Mouse (Mus musculus): ENCODE results near the gene Uggt1. TPM values are rescaled to one million over a fixed set of nuclear protein-coding genes. Genes with fewer than 3 reads are reported as not detected.
A peak's percentile ranks its signal among the peaks of the same experiment; 100 is the strongest.

Uggt1 gene
- polyA plus RNA-seq, 1 experiment from 2014 or later = 53.6 TPM

GRCm38 (mm10) chr1:36140311-36140710, 104.2 kb downstream of the Uggt1 start:
- Histone ChIP-seq H3K27me3 (ENCODE audit: poor library complexity, severe bottlenecking) (no peaks in the 10 kb centered on the region), H3K4me1 (no peaks in the 10 kb centered on the region), H3K27ac (no peak overlapping the region), H3K36me3 (replicated peaks) (peaks cover 55% of the 10 kb centered on the region), H3K4me3 (no peak overlapping the region), H3K9me3 (no peaks in the 10 kb centered on the region)
- DNase-seq (ENCODE audit: extremely low spot score, low spot score) = no peak
- 96% methylated on average over 15 of the region's 15 CpGs for WGBS

- peak; percentile 76 for DNase-seq (ENCODE audit: extremely low spot score, low spot score)
- H3K27ac ChIP-seq = no peak overlapping the region
- no peak overlapping the region for H3K4me3 ChIP-seq
- no peaks in the 10 kb centered on the region for H3K9me3 ChIP-seq
- H3K27me3 ChIP-seq (ENCODE audit: poor library complexity, severe bottlenecking) = no peaks in the 10 kb centered on the region
- WGBS = 4% methylated on average over 3 of the region's 3 CpGs
- H3K36me3 ChIP-seq (replicated peaks) = peaks cover 3% of the 10 kb centered on the region; the same call in 1 of the 2 replicates
- peaks cover 4% of the 10 kb centered on the region; the same call in 1 of the 2 replicates for H3K4me1 ChIP-seq
Observed at GRCm38 (mm10) chr1:36134584-36134983, 109.9 kb downstream of the Uggt1 start.

DNA sequence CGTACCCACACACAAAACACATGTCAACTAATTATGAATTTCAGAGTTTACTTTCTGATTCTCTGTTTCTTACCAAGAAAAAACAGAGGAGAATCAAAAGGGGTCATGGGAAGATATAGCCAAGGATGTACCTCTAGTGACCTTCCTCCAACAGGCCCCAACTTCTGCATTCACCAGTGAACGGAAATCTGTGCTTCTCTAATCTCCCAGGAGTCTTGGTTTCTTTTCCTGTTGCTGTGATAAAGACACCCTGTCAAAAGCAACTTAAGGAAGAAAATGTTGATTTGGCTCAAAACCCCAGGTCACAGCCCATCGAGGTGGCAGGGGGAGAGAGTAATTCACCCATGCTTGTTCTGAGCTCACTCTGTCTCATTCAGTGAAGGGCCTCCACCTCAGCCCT, 110.9 kb downstream of the Uggt1 start:
- no peak overlapping the region for H3K4me3 ChIP-seq
- no peak for DNase-seq (ENCODE audit: extremely low spot score, low spot score)
- no peak overlapping the region for H3K27ac ChIP-seq
- H3K27me3 ChIP-seq (ENCODE audit: poor library complexity, severe bottlenecking) = no peaks in the 10 kb centered on the region
- no peaks in the 10 kb centered on the region for H3K36me3 ChIP-seq (replicated peaks)
- no peaks in the 10 kb centered on the region for H3K9me3 ChIP-seq
- peaks cover 4% of the 10 kb centered on the region; the same call in 1 of the 2 replicates for H3K4me1 ChIP-seq
- 90% methylated on average over 3 of the region's 3 CpGs for WGBS

- Histone ChIP-seq H3K27me3 (ENCODE audit: poor library complexity, severe bottlenecking) (no peaks in the 10 kb centered on the region), H3K27ac (no peak overlapping the region), H3K4me3 (no peak overlapping the region), H3K4me1 (peaks cover 4% of the 10 kb centered on the region; the same call in 1 of the 2 replicates), H3K9me3 (no peaks in the 10 kb centered on the region), H3K36me3 (replicated peaks) (no peaks in the 10 kb centered on the region)
- no peak for DNase-seq (ENCODE audit: extremely low spot score, low spot score)
- WGBS = 92% methylated on average over 8 of the region's 8 CpGs
Observed at GRCm38 (mm10) chr1:36133041-36133440, 111.5 kb downstream of the Uggt1 start.

- no peaks in the 10 kb centered on the region for H3K9me3 ChIP-seq
- no peak for DNase-seq (ENCODE audit: extremely low spot score, low spot score)
- H3K27me3 ChIP-seq (ENCODE audit: poor library complexity, severe bottlenecking) = no peaks in the 10 kb centered on the region
- no peak overlapping the region for H3K27ac ChIP-seq
- H3K4me3 ChIP-seq = no peak overlapping the region
- no peaks in the 10 kb centered on the region for H3K36me3 ChIP-seq (replicated peaks)
- H3K4me1 ChIP-seq = peaks cover 4% of the 10 kb centered on the region; the same call in 1 of the 2 replicates
- 76% methylated on average over 4 of the region's 4 CpGs for WGBS
Observed at GRCm38 (mm10) chr1:36132211-36132610, 112.3 kb downstream of the Uggt1 start.

- 81% methylated on average over 8 of the region's 8 CpGs for WGBS
- DNase-seq (ENCODE audit: extremely low spot score, low spot score) = no peak
- Histone ChIP-seq H3K4me1 (peaks cover 4% of the 10 kb centered on the region; the same call in 1 of the 2 replicates), H3K27me3 (ENCODE audit: poor library complexity, severe bottlenecking) (no peaks in the 10 kb centered on the region), H3K36me3 (replicated peaks) (no peaks in the 10 kb centered on the region), H3K27ac (no peak overlapping the region), H3K9me3 (no peaks in the 10 kb centered on the region), H3K4me3 (no peak overlapping the region)
Observed at GRCm38 (mm10) chr1:36131766-36132165, 112.8 kb downstream of the Uggt1 start.

DNA sequence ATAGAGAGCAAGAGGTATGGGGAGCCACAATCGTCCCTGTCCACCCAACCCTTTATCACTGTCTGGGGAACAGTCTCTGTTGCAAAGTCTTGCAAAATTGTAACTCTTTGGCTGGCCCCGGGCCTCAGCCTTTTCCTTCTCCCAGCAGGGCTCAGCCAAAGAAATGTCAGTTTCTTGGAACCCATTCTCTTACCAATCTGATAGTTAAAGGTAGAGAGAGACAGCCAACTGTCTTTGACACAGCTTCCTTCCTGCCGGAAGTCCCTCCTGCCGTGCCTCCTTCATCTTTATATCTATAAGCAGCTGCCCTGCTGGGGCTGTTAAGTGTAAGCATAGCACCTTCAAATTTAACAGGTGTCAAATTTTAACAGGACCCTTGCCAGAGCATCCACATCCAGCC, 113.4 kb downstream of the Uggt1 start:
- no peak for DNase-seq (ENCODE audit: extremely low spot score, low spot score)
- no peaks in the 10 kb centered on the region for H3K36me3 ChIP-seq (replicated peaks)
- no peak overlapping the region for H3K27ac ChIP-seq
- no peak overlapping the region for H3K4me3 ChIP-seq
- WGBS = 69% methylated on average over 4 of the region's 4 CpGs
- H3K4me1 ChIP-seq = peaks cover 4% of the 10 kb centered on the region; the same call in 1 of the 2 replicates
- no peaks in the 10 kb centered on the region for H3K9me3 ChIP-seq
- H3K27me3 ChIP-seq (ENCODE audit: poor library complexity, severe bottlenecking) = no peaks in the 10 kb centered on the region

DNA sequence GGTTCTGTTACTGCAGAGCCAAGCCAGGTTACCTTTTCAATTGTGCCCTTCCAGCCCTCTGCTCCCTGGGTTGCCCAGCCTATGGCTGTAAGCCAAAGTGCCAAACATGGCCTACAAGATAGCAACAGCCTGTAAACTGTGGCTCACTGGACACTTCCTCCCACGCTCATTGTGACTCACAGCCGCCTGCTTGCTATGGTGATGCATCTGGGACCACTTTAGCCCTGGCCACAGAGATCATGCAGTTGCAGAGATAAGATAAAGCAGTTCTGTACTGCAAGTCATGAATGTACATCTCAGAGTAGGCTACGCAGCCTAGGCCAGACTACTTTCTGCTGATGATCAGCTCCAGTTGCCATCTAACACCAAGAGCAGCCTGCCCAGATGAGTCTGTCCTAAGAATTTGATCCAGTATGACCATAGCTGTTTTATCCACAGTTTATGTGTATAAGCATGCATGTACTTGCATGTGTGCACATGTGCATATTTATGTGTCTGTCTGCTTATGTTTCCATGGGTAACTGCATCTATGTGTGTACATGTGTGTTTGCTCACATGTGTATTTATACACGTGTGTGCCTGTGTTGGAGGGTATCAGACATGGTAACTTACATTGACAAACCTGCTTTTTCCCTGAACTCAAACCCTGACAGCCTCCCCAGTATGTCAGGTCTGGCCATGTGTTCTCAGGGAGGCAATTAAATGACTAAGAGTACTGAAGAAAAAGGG, 114.0 kb downstream of the Uggt1 start:
- WGBS = 85% methylated on average over 4 of the region's 4 CpGs
- Histone ChIP-seq H3K27me3 (ENCODE audit: poor library complexity, severe bottlenecking) (no peaks in the 10 kb centered on the region), H3K27ac (no peak overlapping the region), H3K36me3 (replicated peaks) (no peaks in the 10 kb centered on the region), H3K4me3 (no peak overlapping the region), H3K9me3 (no peaks in the 10 kb centered on the region), H3K4me1 (peaks cover 4% of the 10 kb centered on the region; the same call in 1 of the 2 replicates)
- no peak for DNase-seq (ENCODE audit: extremely low spot score, low spot score)

DNA sequence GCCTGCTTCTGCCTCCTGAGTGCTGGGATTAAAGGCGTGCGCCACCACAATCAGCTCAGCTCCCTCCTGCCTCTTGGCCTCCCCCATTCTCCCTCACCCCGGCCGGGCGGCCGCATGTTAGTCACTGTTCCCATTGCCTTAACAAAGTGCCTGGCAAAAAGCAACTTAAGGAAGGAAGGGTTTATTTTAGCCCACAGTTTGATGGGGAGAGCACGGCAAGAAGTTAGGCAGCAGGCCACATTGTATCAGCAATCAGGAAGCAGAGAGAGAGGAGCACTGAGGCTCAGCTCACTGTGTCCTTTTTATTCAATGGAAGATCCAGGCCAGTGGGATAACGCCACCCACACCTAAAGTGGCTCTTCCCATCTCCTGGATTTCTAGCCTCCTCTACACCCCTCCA, 114.6 kb downstream of the Uggt1 start:
- H3K9me3 ChIP-seq = no peaks in the 10 kb centered on the region
- H3K27me3 ChIP-seq (ENCODE audit: poor library complexity, severe bottlenecking) = no peaks in the 10 kb centered on the region
- H3K36me3 ChIP-seq (replicated peaks) = no peaks in the 10 kb centered on the region
- H3K4me1 ChIP-seq = peaks cover 4% of the 10 kb centered on the region; the same call in 1 of the 2 replicates
- no peak overlapping the region for H3K27ac ChIP-seq
- WGBS = 96% methylated on average over 8 of the region's 8 CpGs
- DNase-seq (ENCODE audit: extremely low spot score, low spot score) = no peak
- no peak overlapping the region for H3K4me3 ChIP-seq

DNA sequence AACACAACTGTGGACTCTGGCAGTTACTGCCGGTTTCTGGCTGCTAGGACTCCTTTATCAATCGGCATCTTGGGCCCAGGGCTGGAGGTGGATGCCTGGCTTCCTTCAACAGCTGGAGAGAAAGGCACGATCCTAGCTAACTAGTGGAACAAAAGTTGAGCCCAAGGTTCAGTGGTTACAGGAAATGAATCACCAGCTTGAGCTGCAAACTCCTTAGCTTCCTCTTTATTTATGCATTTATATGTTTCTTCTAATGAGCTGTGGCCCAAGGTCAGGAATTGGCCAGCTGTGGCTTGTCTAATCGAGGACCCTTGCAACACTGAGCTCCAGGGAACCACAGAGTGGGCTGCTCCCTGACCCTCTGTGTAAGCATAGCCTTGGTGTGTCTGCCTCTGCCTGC, 115.4 kb downstream of the Uggt1 start:
- WGBS = 83% methylated on average over 4 of the region's 4 CpGs
- no peak for DNase-seq (ENCODE audit: extremely low spot score, low spot score)
- Histone ChIP-seq H3K27ac (no peak overlapping the region), H3K9me3 (no peaks in the 10 kb centered on the region), H3K36me3 (replicated peaks) (no peaks in the 10 kb centered on the region), H3K4me1 (peaks cover 4% of the 10 kb centered on the region; the same call in 1 of the 2 replicates), H3K27me3 (ENCODE audit: poor library complexity, severe bottlenecking) (no peaks in the 10 kb centered on the region), H3K4me3 (no peak overlapping the region)

DNA sequence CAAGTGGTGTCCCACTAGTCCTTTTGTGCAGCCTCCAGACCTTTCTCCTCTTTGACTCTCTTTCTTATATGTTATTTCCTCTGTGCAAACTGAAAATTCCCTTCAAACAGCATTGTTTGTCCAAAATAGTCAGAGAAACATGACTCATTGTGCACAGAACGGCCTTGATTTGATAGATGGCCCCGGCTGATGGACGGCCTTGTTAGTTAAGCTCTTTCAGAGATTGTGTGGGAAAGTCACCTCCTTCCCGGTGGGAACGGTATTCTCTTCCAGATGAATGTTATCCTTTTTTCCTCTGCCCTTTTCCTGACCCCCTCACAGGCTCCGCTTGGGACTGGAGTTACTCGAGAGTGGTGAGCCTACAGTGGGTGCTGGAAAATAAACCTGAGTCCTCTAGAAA, 119.4 kb downstream of the Uggt1 start:
- H3K9me3 ChIP-seq = no peaks in the 10 kb centered on the region
- H3K27me3 ChIP-seq (ENCODE audit: poor library complexity, severe bottlenecking) = no peaks in the 10 kb centered on the region
- no peak for DNase-seq (ENCODE audit: extremely low spot score, low spot score)
- H3K27ac ChIP-seq = no peak overlapping the region
- H3K4me1 ChIP-seq = no peaks in the 10 kb centered on the region
- no peaks in the 10 kb centered on the region for H3K36me3 ChIP-seq (replicated peaks)
- 81% methylated on average over 7 of the region's 7 CpGs for WGBS
- H3K4me3 ChIP-seq = no peak overlapping the region

- Histone ChIP-seq H3K27me3 (ENCODE audit: poor library complexity, severe bottlenecking) (no peaks in the 10 kb centered on the region), H3K4me3 (no peak overlapping the region), H3K9me3 (no peaks in the 10 kb centered on the region), H3K36me3 (replicated peaks) (no peaks in the 10 kb centered on the region), H3K27ac (no peak overlapping the region), H3K4me1 (no peaks in the 10 kb centered on the region)
- 84% methylated on average over 8 of the region's 8 CpGs for WGBS
- DNase-seq (ENCODE audit: extremely low spot score, low spot score) = no peak
Observed at GRCm38 (mm10) chr1:36121172-36121571, 123.3 kb downstream of the Uggt1 start.

DNA sequence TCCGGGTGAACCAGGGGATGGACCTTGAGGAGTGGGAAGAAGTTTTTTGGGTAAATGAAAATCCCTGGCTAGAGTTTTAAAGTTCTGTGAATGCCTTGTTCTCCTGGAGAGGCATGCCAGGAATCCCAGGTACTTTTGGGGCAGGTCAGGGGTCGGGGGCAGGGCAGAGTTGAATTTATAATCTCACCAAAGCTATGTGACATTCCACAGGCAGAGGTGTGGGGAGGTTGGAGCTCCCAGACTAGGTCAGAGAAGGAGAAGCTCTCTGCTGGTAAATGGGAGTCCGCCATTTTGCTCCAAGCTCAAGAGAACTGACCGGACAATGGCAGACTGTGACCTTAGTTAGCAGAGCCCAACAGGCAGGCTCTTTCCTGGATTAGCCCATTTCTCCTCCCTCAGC, 125.1 kb downstream of the Uggt1 start:
- no peaks in the 10 kb centered on the region for H3K4me1 ChIP-seq
- H3K4me3 ChIP-seq = no peak overlapping the region
- H3K36me3 ChIP-seq (replicated peaks) = no peaks in the 10 kb centered on the region
- 89% methylated on average over 4 of the region's 4 CpGs for WGBS
- H3K27ac ChIP-seq = no peak overlapping the region
- no peaks in the 10 kb centered on the region for H3K9me3 ChIP-seq
- no peaks in the 10 kb centered on the region for H3K27me3 ChIP-seq (ENCODE audit: poor library complexity, severe bottlenecking)
- DNase-seq (ENCODE audit: extremely low spot score, low spot score) = no peak
